Mouse (Mus musculus) monocyte, adult 2 months (primary cell): ENCODE data around the gene Pkn3.
"Not testable (repeated sequence)": the region's sequence is repeated elsewhere in the genome, so short reads cannot be mapped to it uniquely, and the experiment has no call there.

ENCODE experiments used
- DNase-seq, 2 experiments: peaks; one replicate each; pipeline ENCODE4 v3.0.0; 2022; ENCODE audit warnings: low spot score in 2 of 2, low read depth in 1 of 2

Gene Pkn3

GRCm38 (mm10) chr2:30093471-30094207 is 16.2 kb downstream of the Pkn3 start, which contains the start of gene Zdhhc12:
Zdhhc12 (minus strand) TSS chr2:30093648.
- DNase-seq, result peak; percentile 83 to 86

GRCm38 (mm10) chr2:30094208-30094588 is 16.7 kb downstream of the Pkn3 start:
- DNase-seq, result no peak

DNA sequence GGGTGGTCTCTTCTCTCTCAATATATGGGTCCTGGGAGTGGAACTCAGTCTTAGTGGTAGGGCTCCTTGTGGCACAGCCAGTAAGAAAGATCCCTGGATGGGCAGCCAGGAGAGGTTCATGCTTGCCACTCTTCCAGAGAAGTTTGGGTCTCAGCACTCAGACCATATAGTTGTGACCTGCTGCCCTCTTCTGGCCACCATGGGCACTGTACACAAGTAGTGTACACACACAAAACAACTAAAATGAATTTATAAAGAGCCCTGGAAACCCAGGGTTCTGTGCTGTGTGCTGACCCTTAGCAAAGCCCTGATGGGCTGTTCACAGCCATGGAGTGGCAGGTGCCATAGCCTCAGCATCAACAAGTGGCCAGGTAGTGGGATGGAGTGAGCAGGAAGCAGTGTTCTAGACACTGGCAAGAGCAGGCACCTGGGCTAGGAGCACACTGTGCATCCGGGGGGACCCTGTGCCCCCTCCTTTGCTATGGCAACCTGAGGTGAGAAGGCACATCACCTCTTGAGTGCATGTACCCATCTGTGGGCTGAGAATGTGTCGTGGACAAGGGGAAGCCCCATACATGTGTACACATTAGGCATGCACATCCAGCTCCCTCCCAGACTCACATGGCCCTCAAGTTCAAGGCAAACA is 18.5 kb downstream of the Pkn3 start:
- peak in 1 of 2 experiments; percentile 46 for DNase-seq

- no peak for DNase-seq
These were observed 22.7 kb downstream of the Pkn3 start for GRCm38 (mm10) chr2:30100214-30100613.

- DNase-seq, result peak in 1 of 2 experiments; percentile 44
These were observed 28.9 kb downstream of the Pkn3 start for GRCm38 (mm10) chr2:30106364-30106763.

- DNase-seq, result no peak
These were observed 30.2 kb downstream of the Pkn3 start for GRCm38 (mm10) chr2:30107646-30108045.

- no peak for DNase-seq
These were observed 30.8 kb downstream of the Pkn3 start for GRCm38 (mm10) chr2:30108260-30108659.

- DNase-seq, result no peak
These were observed 34.0 kb downstream of the Pkn3 start for GRCm38 (mm10) chr2:30111500-30111899.

GRCm38 (mm10) chr2:30112564-30112963 is 35.1 kb downstream of the Pkn3 start:
- no peak for DNase-seq

GRCm38 (mm10) chr2:30119641-30120051 is 42.2 kb downstream of the Pkn3 start:
- DNase-seq, result no peak

DNA sequence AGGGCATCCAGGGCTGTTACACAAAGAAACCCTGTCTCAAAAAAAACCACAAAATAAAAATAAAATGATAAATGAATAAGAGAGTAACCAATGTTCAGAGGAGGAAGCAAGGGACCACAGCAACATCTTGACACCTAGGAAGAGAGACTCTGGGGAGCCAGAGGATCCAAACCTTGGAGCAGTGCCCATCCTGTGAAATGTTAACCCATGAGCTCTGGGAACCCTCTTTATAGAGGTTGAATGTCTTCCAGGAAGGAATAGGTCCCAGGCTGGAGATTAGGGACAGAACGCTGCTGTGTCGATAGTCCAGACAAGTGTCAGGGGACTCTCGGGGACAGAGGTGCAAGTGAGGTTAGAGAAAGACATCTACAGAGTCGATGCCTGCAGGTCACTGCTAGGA is 42.8 kb downstream of the Pkn3 start:
- no peak for DNase-seq

- no peak for DNase-seq
These were observed 45.3 kb downstream of the Pkn3 start for GRCm38 (mm10) chr2:30122766-30123165.

DNA sequence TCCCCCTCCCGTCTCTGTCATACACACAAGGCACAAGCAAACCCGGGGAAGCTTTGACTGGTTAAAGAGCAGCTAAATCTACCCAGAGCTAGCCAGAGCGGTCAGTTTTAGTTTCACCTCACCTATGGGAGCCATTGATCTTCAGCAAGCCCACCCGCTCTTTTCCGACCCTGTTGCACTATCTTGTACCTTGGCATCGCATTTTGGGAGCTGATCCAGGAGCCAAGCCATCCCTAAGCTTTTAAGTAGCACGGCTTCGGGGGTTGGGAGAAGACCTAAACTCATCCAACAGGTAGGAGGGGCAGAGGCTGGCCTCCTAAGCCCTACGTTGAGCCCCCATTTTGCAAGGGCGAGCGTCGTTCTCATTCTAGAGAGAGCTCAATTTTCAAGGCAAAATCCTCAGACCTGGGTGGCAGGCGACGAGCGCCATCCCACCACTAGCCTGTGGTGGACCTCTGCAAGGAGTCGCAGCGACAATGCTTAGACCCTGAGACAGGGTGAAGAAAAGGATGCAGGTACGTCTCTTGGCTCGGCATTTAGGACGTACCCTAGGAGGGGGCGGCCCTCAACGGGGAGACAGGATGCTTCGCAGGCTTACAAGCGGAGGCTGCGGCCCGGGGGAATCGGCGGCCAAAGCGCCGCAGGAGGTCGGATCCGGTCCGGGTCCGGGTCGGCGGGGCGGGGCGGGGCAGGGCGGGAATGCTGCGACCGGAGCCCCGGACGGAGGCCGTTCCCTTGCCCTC is 46.4 kb downstream of the Pkn3 start:
- DNase-seq, result no peak

DNA sequence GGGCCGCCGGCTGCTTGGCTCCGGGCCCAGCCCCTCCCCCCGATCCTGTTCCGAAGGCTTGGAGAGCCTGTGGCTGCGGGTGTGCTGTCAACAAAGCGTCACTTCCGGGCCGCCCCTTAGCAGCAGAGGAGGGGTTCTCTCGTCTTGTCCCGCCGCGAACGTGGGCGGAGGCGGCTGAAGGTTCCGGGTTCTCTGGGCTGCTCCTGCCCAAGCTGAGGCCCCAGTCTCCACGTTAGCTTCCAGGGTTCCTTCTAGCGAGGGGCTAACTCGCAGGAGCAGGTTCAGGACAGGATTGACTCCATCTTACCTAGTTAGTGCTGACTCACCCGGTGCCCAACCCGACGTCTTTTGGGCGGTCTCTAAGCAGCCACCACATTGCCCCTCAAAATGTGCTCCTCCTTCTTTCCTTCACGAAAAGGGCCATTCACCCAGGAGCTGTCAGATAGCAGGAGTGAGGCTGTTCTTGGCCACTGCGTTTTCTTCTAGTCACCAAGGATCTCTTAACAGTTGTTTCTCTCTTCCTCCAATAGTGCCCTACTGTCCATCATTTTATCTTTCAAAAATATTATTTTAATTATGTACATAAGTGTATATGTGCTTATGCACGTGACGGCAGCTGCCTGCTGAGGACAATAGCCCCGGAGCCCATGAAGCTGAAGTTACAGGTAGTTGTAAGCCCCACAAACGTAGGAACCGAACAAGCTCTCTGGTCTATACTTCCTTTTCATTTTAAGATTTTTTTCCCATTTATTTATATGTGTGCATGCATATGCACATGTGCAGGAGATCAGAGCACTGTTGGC is 47.2 kb downstream of the Pkn3 start, which contains the start of gene Zer1:
Gene Zer1, minus strand, starts transcription at position 114 of the 803 bp plus-strand sequence.
- DNase-seq, result peak; percentile 80 to 85

DNA sequence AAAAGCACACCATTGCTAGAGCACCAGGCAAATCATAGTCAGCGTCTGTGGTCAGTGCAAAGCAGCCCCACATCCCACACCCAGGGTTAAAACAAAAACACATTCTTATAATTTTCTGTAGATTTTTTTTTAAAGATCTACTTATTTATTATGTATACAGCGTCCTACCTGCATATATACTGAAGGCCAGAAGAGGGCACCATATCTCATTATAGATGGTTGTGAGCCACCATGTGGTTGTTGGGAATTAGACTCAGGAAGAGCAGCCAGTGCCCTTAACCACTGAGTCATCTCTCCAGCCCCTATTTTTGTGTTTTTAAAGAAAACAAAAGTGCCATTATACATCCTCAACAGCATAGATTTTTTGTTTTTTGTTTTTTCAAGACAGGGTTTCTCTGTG is 51.3 kb downstream of the Pkn3 start:
- no peak for DNase-seq

DNA sequence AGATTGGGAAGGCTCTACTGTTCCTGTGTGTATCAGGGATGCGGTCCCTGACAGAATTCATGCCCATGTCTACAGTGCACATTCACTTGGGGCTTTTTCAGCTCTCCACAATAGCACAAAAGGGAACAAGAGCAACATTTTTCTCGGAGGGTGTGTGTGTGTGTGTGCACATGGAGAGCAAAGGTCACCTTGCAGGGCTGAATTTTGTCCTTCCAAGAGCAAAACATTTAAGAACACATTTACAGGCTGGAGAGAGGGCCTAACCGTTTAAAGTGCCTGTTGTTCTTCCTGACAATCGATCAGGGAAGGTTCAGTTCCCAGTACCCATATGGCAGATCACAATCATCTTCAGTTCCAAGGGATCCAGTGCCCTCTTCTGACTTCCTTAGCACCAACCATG is 52.7 kb downstream of the Pkn3 start:
- DNase-seq, result no peak

- DNase-seq, result not testable (repeated sequence)
These were observed 53.8 kb downstream of the Pkn3 start for GRCm38 (mm10) chr2:30131240-30131639.

- peak in 1 of 2 experiments; percentile 26 for DNase-seq
These were observed 55.5 kb downstream of the Pkn3 start for GRCm38 (mm10) chr2:30132801-30133612.

GRCm38 (mm10) chr2:30133613-30134377 is 56.3 kb downstream of the Pkn3 start, which contains the start of gene Tbc1d13:
Tbc1d13 (plus strand) TSS chr2:30133746.
- DNase-seq, result peak; percentile 96 to 99
